Mouse (Mus musculus): ENCODE data around the gene Wdr27. TPM values are rescaled to one million over a fixed set of nuclear protein-coding genes. Genes with fewer than 3 reads are reported as not detected.
"Not testable (repeated sequence)": the region's sequence is repeated elsewhere in the genome, so short reads cannot be mapped to it uniquely, and the experiment has no call there.

The Wdr27 gene
- polyA plus RNA-seq (2014; fragmentation: Nextera tagmentation; extraction: Ambion mirVana): 2.0 and 2.9 TPM in 2 replicates

DNA sequence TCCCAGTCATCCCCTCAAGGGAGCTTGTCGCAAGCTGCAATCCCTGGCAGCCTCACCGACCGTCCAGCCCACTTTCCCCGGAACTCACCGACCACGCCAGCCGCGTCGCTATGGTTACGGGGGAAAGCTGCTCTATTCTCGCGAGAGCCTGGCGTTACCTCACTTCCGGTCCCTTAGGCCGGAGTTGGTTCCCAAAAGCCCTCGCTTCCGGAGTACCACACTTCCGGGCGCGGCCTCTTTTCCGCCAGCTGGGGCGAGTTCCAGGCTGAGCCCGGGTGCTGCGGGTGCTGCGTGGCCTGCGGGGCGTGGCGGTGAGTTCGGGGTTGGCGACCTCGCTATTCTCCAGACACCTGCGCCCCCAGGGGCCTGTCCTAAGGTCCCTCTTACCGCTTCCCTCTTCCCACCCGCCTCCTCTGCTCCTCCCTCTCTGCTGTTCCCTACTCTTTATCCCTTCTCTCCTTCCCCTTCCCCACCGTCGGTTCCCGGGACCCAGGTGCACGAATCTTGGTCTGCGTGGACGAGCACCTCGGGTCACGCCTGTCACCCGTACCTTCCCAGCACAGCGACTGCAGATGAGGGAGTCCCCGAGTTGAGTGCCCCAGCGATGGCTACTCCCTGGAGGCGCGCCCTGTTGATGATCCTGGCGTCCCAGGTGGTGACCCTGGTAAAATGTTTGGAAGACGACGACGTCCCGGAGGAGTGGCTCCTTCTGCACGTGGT lies at the start of gene Wdr27, which contains the start of gene 1600012H06Rik:
TSS of gene Wdr27 (minus strand) at position 150 of the 720 bp plus-strand sequence.
TSS of gene 1600012H06Rik (plus strand) at position 176 of the 720 bp plus-strand sequence.
- H3K27me3 ChIP-seq (replicated peaks; ENCODE audit: control insufficient read depth, insufficient read depth, low read length): no peaks in the 10 kb centered on the region
- ATAC-seq (replicated peaks; ENCODE audit: low FRiP score) (peak; percentile 96), DNase-seq (ENCODE audit: low spot score) (peak; percentile 98)
- H3K4me3 ChIP-seq (ENCODE audit: low read depth, low read length): peak within 1 kb of the TSS; percentile 81
- peak within 1 kb of the TSS; percentile 84 for H3K4me2 ChIP-seq
- under 1% methylated on average over 53 of the region's 54 CpGs for WGBS
- peaks cover 11% of the 10 kb centered on the region; the same call in 1 of the 2 replicates for H3K36me3 ChIP-seq (ENCODE audit: control insufficient read depth, insufficient read depth, low read length)
- no peaks in the 10 kb centered on the region for H3K9me3 ChIP-seq (ENCODE audit: control insufficient read depth, low read length)
- H3K4me1 ChIP-seq (replicated peaks; ENCODE audit: control insufficient read depth, insufficient read depth, low read length): peaks cover 6% of the 10 kb centered on the region
- peak within 1 kb of the TSS; percentile 62; the same call in 1 of the 2 replicates for H3K27ac ChIP-seq (ENCODE audit: low read depth, low read length)
- H3K9ac ChIP-seq (ENCODE audit: low read depth, low read length): peak within 1 kb of the TSS; percentile 77

- H3K9me3 ChIP-seq (ENCODE audit: control insufficient read depth, low read length); H3K9ac ChIP-seq (ENCODE audit: low read depth, low read length); H3K4me3 ChIP-seq (ENCODE audit: low read depth, low read length); H3K4me2 ChIP-seq; H3K27ac ChIP-seq (ENCODE audit: low read depth, low read length); H3K27me3 ChIP-seq (replicated peaks; ENCODE audit: control insufficient read depth, insufficient read depth, low read length); H3K36me3 ChIP-seq (ENCODE audit: control insufficient read depth, insufficient read depth, low read length); H3K4me1 ChIP-seq (replicated peaks; ENCODE audit: control insufficient read depth, insufficient read depth, low read length); DNase-seq (ENCODE audit: low spot score): not testable (repeated sequence)
- peak; percentile 72 for ATAC-seq (replicated peaks; ENCODE audit: low FRiP score)
- no CpG with 5 or more reads among the region's 98 CpGs for WGBS
Measured at GRCm38 (mm10) chr17:14992522-14993138, 49.7 kb upstream of the Wdr27 start.

- H3K4me1 ChIP-seq (replicated peaks; ENCODE audit: control insufficient read depth, insufficient read depth, low read length); H3K4me3 ChIP-seq (ENCODE audit: low read depth, low read length); H3K36me3 ChIP-seq (ENCODE audit: control insufficient read depth, insufficient read depth, low read length); DNase-seq (ENCODE audit: low spot score); H3K27me3 ChIP-seq (replicated peaks; ENCODE audit: control insufficient read depth, insufficient read depth, low read length); ATAC-seq (replicated peaks; ENCODE audit: low FRiP score); H3K4me2 ChIP-seq; H3K27ac ChIP-seq (ENCODE audit: low read depth, low read length); H3K9me3 ChIP-seq (ENCODE audit: control insufficient read depth, low read length); H3K9ac ChIP-seq (ENCODE audit: low read depth, low read length): not testable (repeated sequence)
- whole genome bisulfite sequencing: 82% methylated on average over 4 of the region's 5 CpGs
Measured at GRCm38 (mm10) chr17:14990116-14990702, 47.3 kb upstream of the Wdr27 start.

GRCm38 (mm10) chr17:14978362-14979038 lies 35.5 kb upstream of the Wdr27 start, which contains the start of the genes 9030025P20Rik and Gm3417:
Gene 9030025P20Rik (plus strand): TSS chr17:14978468.
Gene Gm3417 (minus strand): TSS chr17:14978790.
- H3K9ac ChIP-seq (ENCODE audit: low read depth, low read length); H3K9me3 ChIP-seq (ENCODE audit: control insufficient read depth, low read length); DNase-seq (ENCODE audit: low spot score); H3K4me3 ChIP-seq (ENCODE audit: low read depth, low read length); H3K27me3 ChIP-seq (replicated peaks; ENCODE audit: control insufficient read depth, insufficient read depth, low read length); H3K4me2 ChIP-seq; H3K36me3 ChIP-seq (ENCODE audit: control insufficient read depth, insufficient read depth, low read length); H3K4me1 ChIP-seq (replicated peaks; ENCODE audit: control insufficient read depth, insufficient read depth, low read length); H3K27ac ChIP-seq (ENCODE audit: low read depth, low read length): not testable (repeated sequence)
- no CpG with 5 or more reads among the region's 60 CpGs for WGBS
- ATAC-seq (replicated peaks; ENCODE audit: low FRiP score): peak; percentile 95

- not testable (repeated sequence) for H3K9me3 ChIP-seq (ENCODE audit: control insufficient read depth, low read length); H3K4me3 ChIP-seq (ENCODE audit: low read depth, low read length); H3K9ac ChIP-seq (ENCODE audit: low read depth, low read length); H3K36me3 ChIP-seq (ENCODE audit: control insufficient read depth, insufficient read depth, low read length); H3K27ac ChIP-seq (ENCODE audit: low read depth, low read length); H3K27me3 ChIP-seq (replicated peaks; ENCODE audit: control insufficient read depth, insufficient read depth, low read length); H3K4me2 ChIP-seq; DNase-seq (ENCODE audit: low spot score); H3K4me1 ChIP-seq (replicated peaks; ENCODE audit: control insufficient read depth, insufficient read depth, low read length)
- 7% methylated on average over 4 of the region's 7 CpGs for WGBS
- ATAC-seq (replicated peaks; ENCODE audit: low FRiP score): peak; percentile 64
Measured at GRCm38 (mm10) chr17:14977718-14978361, 34.9 kb upstream of the Wdr27 start.

- H3K9me3 ChIP-seq (ENCODE audit: control insufficient read depth, low read length); DNase-seq (ENCODE audit: low spot score); H3K4me2 ChIP-seq; H3K9ac ChIP-seq (ENCODE audit: low read depth, low read length); H3K4me3 ChIP-seq (ENCODE audit: low read depth, low read length); H3K27ac ChIP-seq (ENCODE audit: low read depth, low read length); H3K4me1 ChIP-seq (replicated peaks; ENCODE audit: control insufficient read depth, insufficient read depth, low read length); H3K27me3 ChIP-seq (replicated peaks; ENCODE audit: control insufficient read depth, insufficient read depth, low read length); H3K36me3 ChIP-seq (ENCODE audit: control insufficient read depth, insufficient read depth, low read length): not testable (repeated sequence)
- peak; percentile 87 for ATAC-seq (replicated peaks; ENCODE audit: low FRiP score)
- no CpG with 5 or more reads among the region's 6 CpGs for WGBS
Measured at GRCm38 (mm10) chr17:14968373-14968913, 25.5 kb upstream of the Wdr27 start.

DNA sequence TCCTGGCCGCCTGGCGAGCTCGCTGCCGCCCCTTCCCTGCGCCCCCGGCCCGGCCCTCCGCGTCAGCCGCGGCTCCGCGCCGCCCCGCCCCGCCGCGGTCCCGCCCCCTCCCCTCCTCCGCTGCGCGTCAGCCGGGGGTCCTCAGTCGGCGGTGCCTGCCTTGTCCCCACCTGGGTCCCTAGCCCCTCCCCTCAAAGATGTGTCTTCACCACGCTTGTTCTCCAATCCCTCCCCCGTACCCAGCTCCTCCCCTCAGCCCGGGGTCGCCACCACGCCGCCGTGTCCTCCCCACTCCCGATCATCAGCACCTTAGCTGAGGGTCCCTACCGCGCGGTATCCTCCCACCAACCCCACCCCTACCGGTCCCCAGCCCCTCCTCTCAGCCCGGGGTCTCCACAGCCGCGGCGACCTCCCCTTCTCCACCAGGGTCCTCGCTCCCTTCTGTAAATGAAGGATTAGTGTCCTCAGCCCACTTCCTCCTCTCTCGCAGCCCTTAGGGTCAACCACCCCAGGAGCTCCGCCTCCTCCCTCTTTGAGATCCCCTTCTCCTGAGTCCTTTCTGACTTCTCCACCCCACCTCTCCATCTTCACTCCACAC lies 18.7 kb upstream of the Wdr27 start:
- H3K27ac ChIP-seq (ENCODE audit: low read depth, low read length); H3K27me3 ChIP-seq (replicated peaks; ENCODE audit: control insufficient read depth, insufficient read depth, low read length); H3K36me3 ChIP-seq (ENCODE audit: control insufficient read depth, insufficient read depth, low read length); H3K4me2 ChIP-seq; H3K9me3 ChIP-seq (ENCODE audit: control insufficient read depth, low read length); DNase-seq (ENCODE audit: low spot score); H3K9ac ChIP-seq (ENCODE audit: low read depth, low read length); H3K4me3 ChIP-seq (ENCODE audit: low read depth, low read length): not testable (repeated sequence)
- peaks cover 19% of the 10 kb centered on the region for H3K4me1 ChIP-seq (replicated peaks; ENCODE audit: control insufficient read depth, insufficient read depth, low read length)
- ATAC-seq (replicated peaks; ENCODE audit: low FRiP score): peak; percentile 78
- no CpG with 5 or more reads among the region's 44 CpGs for WGBS
